Mouse (Mus musculus): ENCODE measurements around the gene Ppp1r14a. TPM values are rescaled to one million over a fixed set of nuclear protein-coding genes. Genes with fewer than 3 reads are reported as not detected.
A peak's percentile ranks its signal among the peaks of the same experiment; 100 is the strongest.

Gene Ppp1r14a
- polyA plus RNA-seq, 1 experiment from 2014 or later, result 18.1 TPM

DNA sequence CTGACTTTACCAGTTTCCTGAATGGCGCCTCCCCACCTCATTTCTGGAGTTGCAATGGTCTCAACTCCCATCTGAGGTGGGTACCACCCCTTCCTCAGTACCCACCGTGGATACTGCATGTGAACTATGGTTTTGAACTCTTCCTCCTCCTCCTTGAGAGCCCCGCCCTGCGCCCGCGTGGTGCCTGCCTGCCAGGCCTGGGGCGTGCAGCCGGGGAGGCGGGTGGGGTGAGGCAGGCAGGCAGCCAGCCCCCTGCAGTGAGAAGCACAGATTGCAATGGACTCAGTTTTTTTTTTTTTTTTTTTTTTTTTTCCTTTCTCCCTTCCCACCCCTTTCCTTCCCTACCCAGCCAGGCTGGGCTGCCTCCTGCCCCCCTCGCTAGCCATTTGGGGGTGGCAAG, 27.9 kb downstream of the Ppp1r14a start:
- H3K9me3 ChIP-seq (replicated peaks), result no peaks in the 10 kb centered on the region
- peak overlapping the region; percentile 93 for H3K27ac ChIP-seq (replicated peaks)
- no peaks in the 10 kb centered on the region for H3K36me3 ChIP-seq
- peak overlapping the region; percentile 3; the same call in 1 of the 2 replicates for H3K4me3 ChIP-seq (replicated peaks)
- H3K9ac ChIP-seq, result no peak overlapping the region
- no peaks in the 10 kb centered on the region for H3K27me3 ChIP-seq
- peak; percentile 69 for ATAC-seq (ENCODE audit: insufficient number of reproducible peaks, low FRiP score, low TSS enrichment, low read depth)
- peaks cover 81% of the 10 kb centered on the region for H3K4me1 ChIP-seq
- H3K4me2 ChIP-seq (replicated peaks), result peak overlapping the region; percentile 47
- WGBS, result 3% methylated on average over 10 of the region's 10 CpGs

DNA sequence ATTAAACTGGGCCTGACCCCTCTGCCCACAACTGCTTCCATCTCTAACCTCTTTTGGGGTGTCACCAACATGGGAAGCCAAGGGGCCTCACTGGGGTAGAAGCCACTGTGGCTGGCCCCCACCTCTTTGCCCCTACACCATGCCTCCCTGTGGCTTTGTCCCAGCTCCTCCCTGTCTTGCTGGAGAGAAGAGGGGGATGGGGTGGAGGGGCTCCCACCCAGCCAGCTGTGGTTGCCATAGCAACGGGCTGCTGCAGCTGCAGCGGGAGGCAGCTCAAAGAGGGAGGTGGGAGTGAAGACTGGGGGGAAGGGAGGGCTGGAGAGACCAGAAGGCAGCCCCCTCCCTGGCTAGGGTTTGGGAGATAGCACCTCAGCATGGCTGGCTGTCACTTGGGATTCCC, 28.4 kb downstream of the Ppp1r14a start:
- H3K27me3 ChIP-seq, result no peaks in the 10 kb centered on the region
- no peaks in the 10 kb centered on the region for H3K36me3 ChIP-seq
- H3K4me2 ChIP-seq (replicated peaks), result peak overlapping the region; percentile 47
- H3K9ac ChIP-seq, result no peak overlapping the region
- peaks cover 81% of the 10 kb centered on the region for H3K4me1 ChIP-seq
- WGBS, result 0% methylated on average over 2 of the region's 2 CpGs
- peak overlapping the region; percentile 93 for H3K27ac ChIP-seq (replicated peaks)
- peak overlapping the region; percentile 3 for H3K4me3 ChIP-seq (replicated peaks)
- ATAC-seq (ENCODE audit: insufficient number of reproducible peaks, low FRiP score, low TSS enrichment, low read depth), result peak; percentile 73
- no peaks in the 10 kb centered on the region for H3K9me3 ChIP-seq (replicated peaks)

- peak overlapping the region; percentile 18 for H3K9ac ChIP-seq
- peak; percentile 35; the same call in 1 of the 2 replicates for ATAC-seq (ENCODE audit: insufficient number of reproducible peaks, low FRiP score, low TSS enrichment, low read depth)
- H3K27ac ChIP-seq (replicated peaks), result peak overlapping the region; percentile 93
- H3K4me1 ChIP-seq, result peaks cover 76% of the 10 kb centered on the region
- peak overlapping the region; percentile 36 for H3K4me3 ChIP-seq (replicated peaks)
- H3K4me2 ChIP-seq (replicated peaks), result peak overlapping the region; percentile 47
- no peaks in the 10 kb centered on the region for H3K27me3 ChIP-seq
- 0 out of 2 replicates have a peak, but pooled peaks cover 3% of the 10 kb centered on the region for H3K36me3 ChIP-seq
- 5% methylated on average over 18 of the region's 18 CpGs for WGBS
- H3K9me3 ChIP-seq (replicated peaks), result no peaks in the 10 kb centered on the region
Measured at GRCm38 (mm10) chr7:29318115-29318911, 29.2 kb downstream of the Ppp1r14a start.

DNA sequence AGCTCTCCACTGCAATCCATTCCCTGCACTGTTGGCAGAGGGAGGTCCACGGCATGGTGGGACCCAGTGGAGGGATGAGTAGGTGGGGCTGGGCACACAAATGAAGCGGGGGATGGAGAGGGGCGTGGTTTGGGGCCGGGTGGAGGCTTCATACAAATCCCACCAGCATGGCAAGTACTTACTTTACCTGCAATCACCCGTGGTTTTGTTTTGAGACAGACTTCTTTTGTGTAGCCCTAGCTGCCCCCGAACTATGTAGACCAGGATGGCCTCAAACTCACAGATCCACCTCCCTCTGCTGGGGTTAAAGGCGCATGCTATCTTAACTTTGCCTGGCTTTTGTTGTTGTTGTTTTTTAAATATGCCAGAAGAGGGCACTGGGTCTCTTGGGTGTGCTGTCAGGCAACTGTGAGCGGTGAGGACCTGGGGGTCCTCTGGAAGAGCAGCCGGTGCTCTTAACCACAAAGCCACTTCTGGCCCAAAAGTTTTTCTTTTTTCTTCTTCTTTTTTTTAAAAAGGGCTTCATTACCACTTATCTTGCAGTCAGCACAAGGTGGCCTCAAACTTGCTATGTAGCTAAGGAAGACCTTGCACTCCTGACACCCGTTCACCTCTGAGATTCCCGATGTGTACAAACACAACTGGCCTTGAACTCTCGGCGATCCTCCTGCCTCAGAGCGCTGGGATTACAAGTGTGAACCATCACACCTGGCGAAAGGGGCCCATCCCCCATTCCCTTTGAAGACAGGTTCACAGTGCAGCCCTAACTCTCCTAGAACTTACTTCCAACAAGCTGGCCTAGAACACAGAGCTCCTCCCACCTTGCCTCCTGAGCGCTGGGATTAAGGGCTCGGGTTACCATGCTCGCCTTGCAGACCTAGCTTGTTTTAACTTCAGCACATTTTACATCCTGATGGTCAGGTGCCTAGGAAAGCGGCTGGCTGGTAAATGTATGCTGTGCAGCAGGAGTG, 30.5 kb downstream of the Ppp1r14a start:
- Histone ChIP-seq H3K4me1 (peaks cover 64% of the 10 kb centered on the region), H3K27me3 (no peaks in the 10 kb centered on the region), H3K27ac (replicated peaks) (peak overlapping the region; percentile 93)

DNA sequence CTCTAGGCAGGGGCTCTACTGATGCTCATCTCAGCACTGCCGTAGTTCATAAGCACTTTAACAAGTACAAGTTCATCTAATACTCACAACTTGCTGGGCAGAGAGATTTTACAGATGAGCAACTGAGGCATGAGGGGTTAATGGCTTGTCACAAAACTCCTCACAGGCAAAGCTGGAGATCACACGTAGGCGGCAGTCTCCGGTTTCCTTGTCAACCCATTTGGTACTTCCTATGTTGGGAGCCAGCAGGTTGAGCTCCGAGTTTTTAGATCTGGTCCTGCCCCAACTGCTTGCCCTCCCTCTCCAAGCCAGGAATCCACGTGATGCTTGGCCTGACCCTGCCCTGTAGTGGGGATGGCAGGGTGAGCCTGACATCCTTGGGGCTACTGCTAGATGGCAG, 38.0 kb downstream of the Ppp1r14a start:
- Histone ChIP-seq H3K9ac (no peak overlapping the region), H3K4me1 (no peaks in the 10 kb centered on the region), H3K9me3 (replicated peaks) (no peaks in the 10 kb centered on the region), H3K36me3 (peaks cover 72% of the 10 kb centered on the region), H3K27me3 (no peaks in the 10 kb centered on the region), H3K4me3 (replicated peaks) (no peak overlapping the region), H3K27ac (replicated peaks) (no peak overlapping the region), H3K4me2 (replicated peaks) (no peak overlapping the region)
- 84% methylated on average over 6 of the region's 6 CpGs for WGBS
- no peak for ATAC-seq (ENCODE audit: insufficient number of reproducible peaks, low FRiP score, low TSS enrichment, low read depth)

More for the DNA sequence above, 30.5 kb downstream of the Ppp1r14a start:
- no peaks in the 10 kb centered on the region for H3K9me3 ChIP-seq (replicated peaks)
- peaks cover 15% of the 10 kb centered on the region; the same call in 1 of the 2 replicates for H3K36me3 ChIP-seq
- no peak overlapping the region; the same call in 1 of the 2 replicates for H3K9ac ChIP-seq
- 10% methylated on average over 19 of the region's 19 CpGs for WGBS
- H3K4me2 ChIP-seq (replicated peaks), result peak overlapping the region; percentile 47
- peak overlapping the region; percentile 36 for H3K4me3 ChIP-seq (replicated peaks)
- no peak for ATAC-seq (ENCODE audit: insufficient number of reproducible peaks, low FRiP score, low TSS enrichment, low read depth)

DNA sequence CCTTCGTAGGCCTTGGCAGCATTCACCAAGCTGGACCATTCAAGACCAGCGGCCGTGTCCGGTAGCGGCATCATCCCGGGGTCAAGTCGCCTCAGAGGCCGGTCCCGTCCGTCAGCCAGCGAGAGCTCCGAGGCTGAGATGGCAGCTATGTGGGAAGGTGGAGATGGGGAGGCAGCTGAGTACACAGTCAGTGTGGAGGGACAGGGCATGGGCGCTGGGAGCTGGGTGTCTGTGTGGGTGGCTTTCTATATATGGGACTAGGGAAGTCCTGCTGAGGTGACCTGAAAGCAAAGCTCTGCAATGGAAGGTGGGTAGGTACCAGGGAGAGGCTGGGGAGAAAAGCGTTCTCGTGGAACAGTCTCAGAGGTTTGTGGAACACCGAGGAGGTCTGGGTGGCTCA, 39.9 kb downstream of the Ppp1r14a start:
- Histone ChIP-seq H3K27ac (replicated peaks) (no peak overlapping the region), H3K9me3 (replicated peaks) (no peaks in the 10 kb centered on the region), H3K36me3 (peaks cover 76% of the 10 kb centered on the region), H3K9ac (no peak overlapping the region), H3K4me1 (no peaks in the 10 kb centered on the region), H3K4me3 (replicated peaks) (no peak overlapping the region), H3K4me2 (replicated peaks) (no peak overlapping the region), H3K27me3 (no peaks in the 10 kb centered on the region)
- WGBS, result 93% methylated on average over 16 of the region's 16 CpGs
- ATAC-seq (ENCODE audit: insufficient number of reproducible peaks, low FRiP score, low TSS enrichment, low read depth), result no peak

GRCm38 (mm10) chr7:29334156-29334555, 45.0 kb downstream of the Ppp1r14a start:
- Histone ChIP-seq H3K9me3 (replicated peaks) (no peaks in the 10 kb centered on the region), H3K4me1 (no peaks in the 10 kb centered on the region), H3K36me3 (peaks cover 55% of the 10 kb centered on the region), H3K4me3 (replicated peaks) (no peak overlapping the region), H3K9ac (no peak overlapping the region), H3K27me3 (no peaks in the 10 kb centered on the region), H3K27ac (replicated peaks) (no peak overlapping the region), H3K4me2 (replicated peaks) (no peak overlapping the region)
- no peak for ATAC-seq (ENCODE audit: insufficient number of reproducible peaks, low FRiP score, low TSS enrichment, low read depth)
- 71% methylated on average over 6 of the region's 7 CpGs for WGBS

- Histone ChIP-seq H3K27me3 (no peaks in the 10 kb centered on the region), H3K4me1 (no peaks in the 10 kb centered on the region), H3K9ac (no peak overlapping the region), H3K4me3 (replicated peaks) (no peak overlapping the region), H3K9me3 (replicated peaks) (no peaks in the 10 kb centered on the region), H3K4me2 (replicated peaks) (no peak overlapping the region), H3K36me3 (peaks cover 44% of the 10 kb centered on the region), H3K27ac (replicated peaks) (no peak overlapping the region)
- ATAC-seq (ENCODE audit: insufficient number of reproducible peaks, low FRiP score, low TSS enrichment, low read depth), result no peak
Measured at GRCm38 (mm10) chr7:29335276-29335675, 46.2 kb downstream of the Ppp1r14a start.

- WGBS, result 60% methylated on average over 6 of the region's 6 CpGs
- peaks cover 41% of the 10 kb centered on the region for H3K36me3 ChIP-seq
- H3K4me1 ChIP-seq, result no peaks in the 10 kb centered on the region
- no peak for ATAC-seq (ENCODE audit: insufficient number of reproducible peaks, low FRiP score, low TSS enrichment, low read depth)
- H3K27ac ChIP-seq (replicated peaks), result no peak overlapping the region
- H3K9me3 ChIP-seq (replicated peaks), result no peaks in the 10 kb centered on the region
- no peak overlapping the region for H3K4me2 ChIP-seq (replicated peaks)
- H3K9ac ChIP-seq, result no peak overlapping the region
- H3K4me3 ChIP-seq (replicated peaks), result no peak overlapping the region
- no peaks in the 10 kb centered on the region for H3K27me3 ChIP-seq
Measured at GRCm38 (mm10) chr7:29335841-29336671, 46.9 kb downstream of the Ppp1r14a start.

GRCm38 (mm10) chr7:29336795-29337319, 47.7 kb downstream of the Ppp1r14a start:
- Histone ChIP-seq H3K27me3 (no peaks in the 10 kb centered on the region), H3K9ac (no peak overlapping the region), H3K4me1 (peaks cover 5% of the 10 kb centered on the region; the same call in 1 of the 2 replicates), H3K27ac (replicated peaks) (no peak overlapping the region), H3K9me3 (replicated peaks) (no peaks in the 10 kb centered on the region), H3K4me3 (replicated peaks) (no peak overlapping the region), H3K4me2 (replicated peaks) (no peak overlapping the region), H3K36me3 (peaks cover 33% of the 10 kb centered on the region)
- no peak for ATAC-seq (ENCODE audit: insufficient number of reproducible peaks, low FRiP score, low TSS enrichment, low read depth)
- WGBS, result 74% methylated on average over 9 of the region's 9 CpGs

Data from embryonic facial prominence, embryonic 15.5 days (tissue).